Mouse (Mus musculus) monocyte, adult 5-6 weeks (primary cell): ENCODE results near the gene Plac9a. TPM values are rescaled to one million over a fixed set of nuclear protein-coding genes. Genes with fewer than 3 reads are reported as not detected.
A peak's percentile ranks its signal among the peaks of the same experiment; 100 is the strongest.

ENCODE experiments used
- ATAC-seq: fragments of 153-309, 156-312 bp; replicated peaks from 2 replicates; pipeline ENCODE4 v1.8.0; 2017; ENCODE audit warnings: mild to moderate bottlenecking; ENCODE audit not compliant: low TSS enrichment, insufficient number of reproducible peaks, severe bottlenecking, poor library complexity, low FRiP score
- total RNA-seq: library from RNA; stranded (forward); fragments of 200-1000, 200-491, 200-594 nt; gene quantifications from 3 replicates; pipeline ENCODE4 v1.2.3, GENCODE M21; 2017

Plac9a gene
- total RNA-seq, 1 experiment from 2014 or later: not detected

DNA sequence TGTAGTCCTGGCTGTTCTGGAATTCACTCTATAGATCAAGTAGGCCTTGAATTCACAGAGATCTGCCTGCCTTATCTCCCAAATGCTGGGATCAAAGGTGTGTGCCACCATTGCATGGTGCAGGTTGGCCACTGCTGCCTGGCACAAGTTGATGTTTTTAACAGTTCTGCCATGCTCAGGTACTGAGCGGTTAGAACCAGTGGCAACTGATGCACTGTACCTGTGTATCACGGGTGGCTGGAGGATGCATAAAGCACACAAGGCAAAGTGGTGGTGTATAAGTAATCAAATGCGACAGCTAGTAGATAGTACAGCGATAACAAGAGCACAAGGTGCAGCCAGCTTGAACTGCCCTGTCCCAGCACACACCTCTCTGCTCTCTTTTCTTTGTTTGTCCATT is 58.5 kb downstream of the Plac9a start:
- ATAC-seq: no peak

DNA sequence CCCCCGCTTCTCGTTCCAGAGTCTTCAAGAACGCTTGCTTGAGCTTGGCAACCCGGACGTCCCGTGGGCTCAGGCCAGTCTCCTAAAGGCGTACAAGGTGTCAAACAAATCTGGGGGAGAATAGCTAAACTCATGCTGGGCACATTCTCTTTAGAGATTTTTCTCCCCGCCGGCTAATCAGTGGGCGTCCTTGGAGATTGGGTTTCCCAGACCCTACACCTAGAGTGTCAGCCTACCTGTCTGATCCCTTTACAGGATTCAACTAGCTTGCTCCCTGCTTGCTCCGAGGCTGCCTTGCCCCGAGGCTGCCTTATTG is 60.3 kb downstream of the Plac9a start:
- ATAC-seq: 0 out of 2 replicates have a peak, but pooled peaks have one; percentile 2

DNA sequence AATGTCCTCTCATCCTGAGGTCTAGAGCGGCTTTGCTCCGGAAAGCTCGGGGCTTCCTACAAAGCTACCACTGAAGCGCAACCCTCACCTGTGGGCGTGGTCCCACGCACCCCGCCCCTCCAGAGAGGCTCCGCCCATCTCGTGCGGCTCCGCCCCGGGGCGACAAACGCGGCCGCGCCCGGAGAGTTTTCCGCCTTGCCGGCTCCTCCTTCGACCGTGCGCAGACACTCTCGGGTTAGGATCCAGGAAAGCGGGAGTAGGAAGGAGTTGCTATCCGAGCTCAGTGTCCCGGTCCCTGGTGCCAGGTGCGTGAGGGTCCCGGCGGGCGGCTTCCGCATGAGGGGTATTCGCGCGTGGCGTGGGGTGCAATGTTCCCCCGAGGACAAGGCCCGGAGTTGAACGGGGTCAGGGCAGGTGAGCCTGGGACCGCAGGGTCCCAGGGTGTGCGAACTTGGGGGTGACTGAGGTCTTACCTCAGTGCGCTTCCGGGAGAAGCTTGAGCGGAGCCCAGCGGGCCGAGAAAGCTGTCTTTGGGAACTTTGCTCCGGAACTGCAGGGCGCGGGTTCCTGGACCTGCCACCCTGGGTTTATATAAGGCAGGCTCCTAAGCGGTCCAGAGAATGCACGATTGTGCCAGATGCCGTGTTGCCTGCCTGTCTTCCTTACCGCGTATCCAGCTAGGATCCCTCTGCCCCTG is 60.8 kb downstream of the Plac9a start, which contains the start of gene Anxa11:
Gene Anxa11, plus strand, starts transcription at position 166 of the 697 bp plus-strand sequence.
- peak; percentile 89 for ATAC-seq

DNA sequence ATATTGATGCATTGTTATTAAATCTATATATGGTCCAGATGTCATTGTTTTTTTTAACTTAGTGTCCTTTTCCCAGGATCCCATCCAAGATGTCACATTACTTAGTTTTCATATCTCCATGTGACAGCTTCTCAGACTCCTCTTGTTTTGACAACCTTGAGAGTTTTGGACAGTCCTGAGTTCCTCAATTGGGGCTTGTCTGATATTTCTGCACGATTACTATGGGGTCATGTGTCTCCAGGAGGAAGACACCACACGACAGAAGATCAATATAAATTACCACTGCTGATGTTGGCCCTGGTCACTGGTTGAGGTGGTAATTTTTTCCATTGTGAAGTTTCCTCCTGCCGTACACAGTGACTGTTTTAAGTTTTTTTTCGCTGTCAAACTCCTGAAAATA is 61.3 kb downstream of the Plac9a start:
- ATAC-seq: no peak; the same call in 1 of the 2 replicates

DNA sequence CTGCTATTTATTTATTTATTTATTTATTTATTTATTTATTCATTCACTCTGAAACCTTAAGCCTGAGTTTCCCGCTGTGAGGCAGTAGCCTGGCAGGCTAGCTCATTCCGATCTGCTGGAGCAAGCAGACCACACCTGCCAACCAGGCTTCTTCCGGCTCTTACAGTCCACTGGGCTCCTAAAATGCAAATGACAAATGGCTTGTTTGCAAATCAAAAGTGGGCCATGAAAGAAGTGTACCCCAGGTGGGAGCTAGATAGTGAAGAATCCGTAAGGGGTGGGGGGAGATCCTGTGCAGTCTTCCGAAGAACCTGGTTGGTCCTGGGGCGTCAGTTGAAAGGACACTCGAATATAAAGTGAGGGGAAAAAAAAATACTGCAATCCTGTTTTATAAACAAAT is 61.9 kb downstream of the Plac9a start:
- ATAC-seq: no peak

DNA sequence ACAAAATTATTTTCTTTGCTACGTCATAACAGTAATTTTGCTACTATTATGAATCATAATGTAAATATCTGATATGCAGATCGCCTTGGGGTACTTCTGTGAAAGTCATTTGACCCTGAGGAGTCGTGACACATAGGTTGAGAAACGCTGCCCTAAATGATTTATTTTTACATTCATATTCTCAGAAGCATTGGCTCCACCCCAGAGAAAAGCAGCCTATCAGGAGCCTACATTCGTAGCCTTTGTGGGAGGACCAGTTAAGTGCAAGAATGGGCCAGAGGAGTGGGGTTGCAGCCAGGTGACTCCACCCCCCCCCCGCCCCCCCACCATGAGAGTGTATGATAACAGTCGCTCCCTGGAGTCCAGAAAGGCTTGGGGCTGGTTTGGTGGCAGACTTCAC is 63.1 kb downstream of the Plac9a start:
- no peak for ATAC-seq

DNA sequence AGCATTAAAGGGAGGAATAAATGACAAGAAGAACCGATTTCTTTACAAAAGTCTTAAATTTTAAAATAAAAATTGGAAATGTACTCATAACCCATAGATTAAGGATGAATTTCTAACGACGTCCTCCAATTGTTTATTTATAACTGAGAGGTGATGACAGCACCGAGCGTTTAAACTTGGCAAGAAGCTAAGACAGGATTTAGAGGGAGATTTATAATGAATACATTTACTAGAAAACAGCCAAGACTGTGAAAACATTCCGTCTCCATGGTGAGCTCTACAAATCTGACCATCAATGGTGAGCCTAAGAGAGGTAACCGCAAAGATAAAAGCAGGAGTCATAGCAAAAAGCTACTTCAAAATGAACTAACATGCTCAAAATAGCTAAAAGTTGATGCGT is 64.5 kb downstream of the Plac9a start:
- ATAC-seq: no peak

Other genes with a start within 250 kb of the Plac9a start
- gene Ppif, start 208.9 kb downstream of the Plac9a start, total RNA-seq: 3.2 to 11.4 TPM (median 7.9 TPM) in 3 replicates
- gene Zcchc24, start 134.1 kb downstream of the Plac9a start, total RNA-seq: 10.5 to 11.8 TPM (median 10.9 TPM) in 3 replicates
- gene Anxa11, start 60.9 kb downstream of the Plac9a start, total RNA-seq: 7.9 to 21.5 TPM (median 10.8 TPM) in 3 replicates
- gene Tmem254a, start 24.6 kb upstream of the Plac9a start, total RNA-seq: 2.8 to 14.1 TPM (median 6.1 TPM) in 3 replicates
- gene Cphx1, start 35.2 kb upstream of the Plac9a start, total RNA-seq: 0.19 TPM in 1 of 3 replicates, not detected in the others
- not detected in 3 replicates for gene Duxbl1, start 75.5 kb upstream of the Plac9a start, total RNA-seq
- not detected in 3 replicates for gene Gm9780, start 139.6 kb upstream of the Plac9a start, total RNA-seq
- 21.2 to 71.6 TPM (median 36.3 TPM) in 3 replicates for gene Tmem254c, start 164.3 kb upstream of the Plac9a start, total RNA-seq
- not detected in 3 replicates for gene Cphx2, start 178.4 kb upstream of the Plac9a start, total RNA-seq
- not detected in 3 replicates for gene Cphx3, start 179.2 kb upstream of the Plac9a start, total RNA-seq
- gene Duxbl2, start 215.2 kb upstream of the Plac9a start, total RNA-seq: not detected in 3 replicates